Mouse (Mus musculus) testis, adult 2 months (tissue): Measurements from ENCODE around the gene Nbea.

Experiments
- CTCF ChIP-seq: fragments of 200-500 bp; IDR thresholded peaks from 2 replicates; pipeline ENCODE4 v1.5.1; 2012; ENCODE audit warnings: low read depth, mild to moderate bottlenecking, inconsistent platforms, low read length, moderate library complexity; ENCODE audit not compliant: control insufficient read depth, insufficient read depth, insufficient replicate concordance
- POLR2A ChIP-seq: fragments of 200-500 bp; IDR thresholded peaks from 2 replicates; pipeline ENCODE4 v1.6.1; 2012; ENCODE audit warnings: low read depth, mild to moderate bottlenecking, inconsistent platforms, low read length, moderate library complexity; ENCODE audit not compliant: control insufficient read depth

DNA sequence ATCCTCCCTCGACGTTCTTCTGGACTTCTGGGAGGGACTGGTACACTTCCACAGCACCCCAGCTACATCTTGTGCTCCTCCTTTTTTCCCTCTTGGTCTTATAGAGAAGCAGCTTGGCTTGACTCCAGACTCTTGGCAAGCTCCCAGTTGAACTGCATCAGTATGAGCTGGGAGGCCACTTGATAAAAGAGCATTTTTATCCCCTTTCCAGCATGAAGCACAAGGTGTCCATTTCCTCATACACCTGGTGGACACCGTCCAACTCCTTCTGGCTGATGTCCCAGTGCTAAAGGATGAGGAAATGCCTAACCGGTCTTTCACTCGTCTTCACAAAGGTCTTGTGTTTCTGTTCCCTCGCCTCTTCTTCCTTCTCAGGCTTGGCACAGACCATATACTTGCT is 115.7 kb downstream of the Nbea start:
- TF ChIP-seq CTCF (no peak), POLR2A (no peak)
